In genomic region chr16:49335916-49336315, GRCm38 (mm10) we compare ENCODE assay signal across 12 mouse cellular contexts.
DNase-seq lines count a peak whose midpoint lies in the region; ATAC-seq and TF ChIP-seq lines count a peak whose summit lies in the region.
"Had no signal": no experiment of that assay in that cellular context is flagged by ENCODE, and none has a peak within 500 bp of the region (broad histone marks: within the 10 kb centered on the region; RNA-seq: fewer than 3 reads in every experiment).

No protein-coding gene starts in this region.

- no peaks in the 10 kb centered on the region for H3K4me1 ChIP-seq in forebrain, embryonic 12.5 days
- H3K4me1 ChIP-seq in forebrain, embryonic 10.5 days, result no peaks in the 10 kb centered on the region
- H3K4me1 ChIP-seq in midbrain, embryonic 13.5 days (replicated peaks), result no peaks in the 10 kb centered on the region
- H3K4me1 ChIP-seq in midbrain, embryonic 10.5 days, result no peaks in the 10 kb centered on the region
- no peaks in the 10 kb centered on the region for H3K4me1 ChIP-seq in heart, adult 2 months (ENCODE audit: control insufficient read depth, insufficient read depth, low read length)
- H3K4me1 ChIP-seq: liver, embryonic 12.5 days; neural tube, embryonic 15.5 days had no signal

- TF ChIP-seq POLR2A in heart, adult 2 months (IDR thresholded peaks at IDR 0.05; ENCODE audit: insufficient read depth, low read depth, low read length), result no peak

- H3K36me3 ChIP-seq in forebrain, embryonic 12.5 days (replicated peaks), result no peaks in the 10 kb centered on the region
- H3K36me3 ChIP-seq in forebrain, embryonic 10.5 days (replicated peaks), result no peaks in the 10 kb centered on the region
- no peaks in the 10 kb centered on the region for H3K36me3 ChIP-seq in midbrain, embryonic 13.5 days
- no peaks in the 10 kb centered on the region for H3K36me3 ChIP-seq in midbrain, embryonic 10.5 days
- H3K36me3 ChIP-seq in heart, adult 2 months (ENCODE audit: control insufficient read depth, insufficient read depth, low read length), result no peaks in the 10 kb centered on the region
- H3K36me3 ChIP-seq: liver, embryonic 12.5 days; neural tube, embryonic 15.5 days had no signal

- H3K4me3 ChIP-seq in forebrain, embryonic 12.5 days (replicated peaks), result no peak overlapping the region
- no peak overlapping the region for H3K4me3 ChIP-seq in forebrain, embryonic 10.5 days
- no peak overlapping the region for H3K4me3 ChIP-seq in midbrain, embryonic 13.5 days (replicated peaks)
- H3K4me3 ChIP-seq in midbrain, embryonic 10.5 days, result no peak overlapping the region
- H3K4me3 ChIP-seq in heart, adult 2 months, result no peak overlapping the region
- H3K4me3 ChIP-seq: liver, embryonic 12.5 days; neural tube, embryonic 15.5 days had no signal

- 60% methylated on average over 2 of the region's 2 CpGs for WGBS in forebrain, embryonic 12.5 days
- whole genome bisulfite sequencing in forebrain, embryonic 10.5 days, result 73% methylated on average over 2 of the region's 2 CpGs
- 54% methylated on average over 2 of the region's 2 CpGs for WGBS in midbrain, embryonic 13.5 days
- WGBS in midbrain, embryonic 10.5 days, result 51% methylated on average over 2 of the region's 2 CpGs
- WGBS in heart, adult 2 months, result 30% methylated on average over 2 of the region's 2 CpGs

- ATAC-seq in forebrain, embryonic 12.5 days (ENCODE audit: low FRiP score), result peak; percentile 57; the same call in 1 of the 2 replicates
- peak; percentile 56; the same call in 1 of the 2 replicates for ATAC-seq in midbrain, embryonic 13.5 days
- ATAC-seq: liver, embryonic 12.5 days had no signal

- TF ChIP-seq CTCF in heart, adult 2 months (IDR thresholded peaks at IDR 0.05), result no peak

- no peak for DNase-seq in forebrain, embryonic 10.5 days (ENCODE audit: extremely low spot score, low spot score)
- DNase-seq in midbrain, embryonic 10.5 days (ENCODE audit: low spot score), result no peak
- peak; percentile 12 to 40 for DNase-seq in layer of hippocampus, postnatal 25 days (ENCODE audit: extremely low spot score in 1 of 2, low spot score in 1 of 2)
- DNase-seq in right cerebral cortex, postnatal 4 days, result peak; percentile 66
- DNase-seq in ovary, postnatal 14 days (ENCODE audit: low spot score), result no peak
- no peak for DNase-seq in heart, adult 2 months
- DNase-seq: B cell, adult 2 months; thymus, postnatal 14 days had no signal

- intact Hi-C loops in heart, adult 2 months (cut with DNase I), result no loop called here

- H3K4me2 ChIP-seq in forebrain, embryonic 12.5 days, result no peak overlapping the region
- no peak overlapping the region for H3K4me2 ChIP-seq in midbrain, embryonic 13.5 days (replicated peaks)
- H3K4me2 ChIP-seq: liver, embryonic 12.5 days; neural tube, embryonic 15.5 days had no signal

- H3K79me2 ChIP-seq in heart, adult 2 months (replicated peaks; ENCODE audit: control insufficient read depth, insufficient read depth, low read length), result no peaks in the 10 kb centered on the region

- H3K27me3 ChIP-seq in forebrain, embryonic 12.5 days, result no peaks in the 10 kb centered on the region
- no peaks in the 10 kb centered on the region for H3K27me3 ChIP-seq in forebrain, embryonic 10.5 days (ENCODE audit: poor library complexity, severe bottlenecking)
- H3K27me3 ChIP-seq in midbrain, embryonic 13.5 days, result no peaks in the 10 kb centered on the region
- no peaks in the 10 kb centered on the region for H3K27me3 ChIP-seq in midbrain, embryonic 10.5 days (ENCODE audit: low read depth, poor library complexity, severe bottlenecking)
- no peaks in the 10 kb centered on the region for H3K27me3 ChIP-seq in heart, adult 2 months (ENCODE audit: control insufficient read depth, insufficient read depth, low read length)
- H3K27me3 ChIP-seq: liver, embryonic 12.5 days; neural tube, embryonic 15.5 days had no signal

- no peaks in the 10 kb centered on the region for H3K9me3 ChIP-seq in forebrain, embryonic 12.5 days
- H3K9me3 ChIP-seq in forebrain, embryonic 10.5 days, result no peaks in the 10 kb centered on the region
- no peaks in the 10 kb centered on the region for H3K9me3 ChIP-seq in midbrain, embryonic 13.5 days
- no peaks in the 10 kb centered on the region for H3K9me3 ChIP-seq in midbrain, embryonic 10.5 days (replicated peaks)
- H3K9me3 ChIP-seq: liver, embryonic 12.5 days; neural tube, embryonic 15.5 days had no signal

- no peak overlapping the region for H3K27ac ChIP-seq in forebrain, embryonic 12.5 days
- H3K27ac ChIP-seq in forebrain, embryonic 10.5 days, result no peak overlapping the region
- no peak overlapping the region for H3K27ac ChIP-seq in midbrain, embryonic 13.5 days
- H3K27ac ChIP-seq in midbrain, embryonic 10.5 days (replicated peaks), result no peak overlapping the region
- H3K27ac ChIP-seq in heart, adult 2 months, result no peak overlapping the region
- H3K27ac ChIP-seq: liver, embryonic 12.5 days; neural tube, embryonic 15.5 days had no signal

- TF ChIP-seq EP300 in heart, adult 2 months (IDR thresholded peaks at IDR 0.05; ENCODE audit: insufficient read depth, low read depth, low read length), result no peak

- H3K9ac ChIP-seq in forebrain, embryonic 12.5 days, result no peak overlapping the region
- no peak overlapping the region for H3K9ac ChIP-seq in midbrain, embryonic 13.5 days (replicated peaks)
- no peak overlapping the region for H3K9ac ChIP-seq in heart, adult 2 months (ENCODE audit: low read depth, low read length)
- H3K9ac ChIP-seq: liver, embryonic 12.5 days; neural tube, embryonic 15.5 days had no signal

Comparison
In these comparisons a context has a peak if more than half of its experiments do, and no peak if none do; other contexts are left out.
1. DNase-seq: peak in layer of hippocampus, postnatal 25 days (2 of 2) and right cerebral cortex, postnatal 4 days (single experiment); none in forebrain, embryonic 10.5 days (single experiment), midbrain, embryonic 10.5 days (single experiment), ovary, postnatal 14 days (single experiment) and heart, adult 2 months (0 of 2).